Mouse (Mus musculus) MEL (cell line): ENCODE results near the gene Gli1.

Experiments
- BHLHE40 ChIP-seq: IDR thresholded peaks from 2 replicates; pipeline ENCODE4 v1.6.1; 2012; ENCODE audit warnings: low read depth, mild to moderate bottlenecking, inconsistent platforms, low read length, improper control_type of control experiment, borderline replicate concordance
- RCOR1 ChIP-seq: IDR thresholded peaks from 2 replicates; pipeline ENCODE4 v1.6.1; 2012; ENCODE audit warnings: low read depth, mild to moderate bottlenecking, inconsistent platforms, low read length, improper control_type of control experiment

- TF ChIP-seq RCOR1, result no peak; the same call in 1 of the 2 replicates
- TF ChIP-seq BHLHE40, result peak; percentile 33; the same call in 1 of the 2 replicates
Observed at GRCm38 (mm10) chr10:127312356-127312676, 29.5 kb downstream of the Gli1 start.
